Mouse (Mus musculus) liver, adult 2 months (tissue): Measurements from ENCODE around the gene Cdk9.

Experiments
- CTCF ChIP-seq: fragments of 200-500 bp; IDR thresholded peaks from 2 replicates; pipeline ENCODE4 v1.5.1; 2011; ENCODE audit warnings: low read depth, low read length, control low read depth
- POLR2A ChIP-seq: fragments of 200-500 bp; IDR thresholded peaks from 2 replicates; pipeline ENCODE4 v1.6.1; 2011; ENCODE audit warnings: low read length, control low read depth; ENCODE audit not compliant: insufficient read depth; ENCODE audit errors: extremely low read depth

GRCm38 (mm10) chr2:32712934-32713817 is at the start of gene Cdk9:
- peak; percentile 95 for TF ChIP-seq CTCF
- TF ChIP-seq POLR2A: peak; percentile 41; the same call in 1 of the 2 replicates
